Mouse (Mus musculus) ovary, postnatal 10 days (tissue): Measurements from ENCODE around the gene Wdr92.

Source experiments
- DNase-seq: peaks from one replicate; pipeline ENCODE4 v3.0.0; 2022; ENCODE audit warnings: low spot score

The Wdr92 gene

DNA sequence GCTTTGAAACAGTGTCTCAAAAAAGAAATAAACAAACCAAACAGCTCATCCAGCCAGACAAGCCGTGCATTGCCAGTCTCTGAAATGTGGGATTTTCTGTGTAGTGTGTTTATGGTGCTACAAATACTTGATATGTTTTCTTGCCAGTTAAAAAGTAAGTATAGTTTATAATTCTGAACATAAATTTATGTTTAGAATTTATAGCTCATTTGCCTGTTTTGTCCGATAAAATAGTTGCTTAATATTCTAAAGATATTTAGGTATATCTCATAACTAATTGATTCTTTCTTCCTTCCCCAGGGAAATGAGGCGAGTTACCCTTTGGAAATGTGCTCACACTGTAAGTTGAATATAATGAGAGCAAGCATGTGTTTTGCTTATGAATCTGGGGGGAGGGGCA is at the start of gene Wdr92:
Gene Wdr92 (plus strand): TSS at position 301 of the 400 bp plus-strand sequence.
- DNase-seq, result no peak

DNA sequence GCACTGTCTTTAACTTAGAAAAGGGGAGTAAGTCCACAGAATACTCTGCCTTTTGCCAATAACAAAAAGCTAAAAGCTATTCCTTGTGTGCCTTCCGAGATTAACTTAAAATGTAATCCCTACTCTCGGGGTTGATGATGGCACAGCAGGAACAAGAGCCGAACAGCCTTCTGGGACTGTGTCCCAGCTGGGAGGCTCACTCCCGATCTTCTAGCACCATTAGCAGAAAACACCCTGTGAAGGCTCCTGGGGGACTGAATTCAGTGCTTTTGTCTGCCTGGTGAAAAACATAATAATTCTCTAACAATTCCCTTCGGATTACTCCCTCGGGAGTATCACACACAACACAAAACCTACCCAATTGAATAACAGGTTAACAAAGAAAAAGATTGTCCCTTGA is 46.3 kb upstream of the Wdr92 start:
- DNase-seq, result no peak

DNA sequence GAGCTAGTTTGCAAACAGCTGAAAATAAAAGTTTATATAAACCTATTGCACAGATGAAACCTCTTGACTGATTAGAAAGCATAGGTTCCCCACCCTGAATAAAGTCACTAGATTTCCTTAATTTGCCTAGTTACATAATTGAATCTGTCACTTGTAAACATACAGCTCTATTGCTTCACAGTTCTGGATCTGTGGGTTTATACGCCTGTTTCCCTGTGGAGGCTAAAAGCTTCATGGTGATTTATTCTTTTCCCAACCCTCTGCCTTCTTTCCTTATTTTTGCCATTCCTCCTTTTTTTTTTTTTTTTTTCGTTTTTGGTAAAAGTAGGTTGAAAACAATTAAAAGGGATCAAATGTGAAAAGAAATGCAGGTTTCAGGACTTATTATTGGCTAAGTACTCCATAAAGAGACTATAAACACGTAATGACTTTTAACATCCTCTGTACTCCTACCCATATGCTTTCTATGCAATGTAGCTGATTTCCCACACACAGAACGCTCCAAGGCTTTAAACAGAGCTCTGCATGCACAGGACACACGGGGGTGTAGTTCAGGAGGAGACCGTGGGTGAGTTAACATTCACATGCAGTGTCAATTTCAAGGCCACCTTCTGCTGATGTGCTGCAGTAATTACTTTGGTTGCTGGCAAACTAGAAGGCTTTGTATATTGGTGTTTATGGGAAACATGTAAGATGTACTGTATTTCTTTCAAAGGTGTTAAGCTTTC is 43.4 kb upstream of the Wdr92 start:
- DNase-seq, result no peak

DNA sequence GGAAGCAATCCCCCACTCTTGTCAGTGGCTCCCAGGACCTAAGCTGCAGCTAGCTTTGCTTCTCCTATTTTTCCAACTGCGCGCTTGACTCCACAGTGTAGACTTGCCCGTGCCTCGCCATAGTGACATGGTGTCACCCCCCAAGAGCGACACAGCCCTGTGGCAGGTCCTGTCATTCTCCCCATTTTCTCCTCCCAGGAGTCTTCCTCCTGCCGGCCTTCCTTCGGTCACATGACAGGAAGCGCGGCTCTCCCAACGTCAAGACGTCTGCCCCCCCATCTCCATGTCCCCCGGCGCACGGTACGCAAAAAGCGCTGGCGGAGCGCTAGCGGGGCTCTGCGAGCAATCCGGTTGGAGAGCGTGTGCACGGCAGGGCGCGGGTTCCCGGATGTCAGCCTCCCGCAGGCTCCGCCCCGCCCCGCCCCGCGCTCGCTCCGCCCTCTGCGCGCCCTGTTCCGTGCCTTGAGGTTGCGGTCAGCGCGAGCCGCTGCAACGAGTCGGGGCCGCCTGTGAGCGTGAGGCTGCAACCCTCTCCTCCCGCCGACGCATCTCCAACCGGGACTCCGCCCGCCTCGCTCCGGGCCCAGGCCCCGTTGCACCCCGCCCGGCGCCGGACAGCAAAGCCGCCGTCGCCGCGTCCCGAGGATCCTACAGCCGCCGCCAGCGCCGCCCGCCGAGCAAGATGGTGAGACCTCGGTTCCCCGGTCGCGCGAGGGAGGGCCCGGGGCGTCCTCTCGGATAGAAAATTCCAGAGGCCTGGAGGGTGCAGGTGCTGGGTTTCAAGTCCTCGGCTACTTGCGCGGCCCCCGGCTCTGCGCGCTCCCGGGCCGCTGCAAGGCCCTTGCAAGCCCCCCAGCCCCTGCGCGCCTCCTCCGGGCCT is 22.8 kb upstream of the Wdr92 start, which contains the start of gene Ppp3r1:
Gene Ppp3r1 (plus strand): TSS at position 406 of the 880 bp plus-strand sequence.
- DNase-seq, result peak; percentile 85

DNA sequence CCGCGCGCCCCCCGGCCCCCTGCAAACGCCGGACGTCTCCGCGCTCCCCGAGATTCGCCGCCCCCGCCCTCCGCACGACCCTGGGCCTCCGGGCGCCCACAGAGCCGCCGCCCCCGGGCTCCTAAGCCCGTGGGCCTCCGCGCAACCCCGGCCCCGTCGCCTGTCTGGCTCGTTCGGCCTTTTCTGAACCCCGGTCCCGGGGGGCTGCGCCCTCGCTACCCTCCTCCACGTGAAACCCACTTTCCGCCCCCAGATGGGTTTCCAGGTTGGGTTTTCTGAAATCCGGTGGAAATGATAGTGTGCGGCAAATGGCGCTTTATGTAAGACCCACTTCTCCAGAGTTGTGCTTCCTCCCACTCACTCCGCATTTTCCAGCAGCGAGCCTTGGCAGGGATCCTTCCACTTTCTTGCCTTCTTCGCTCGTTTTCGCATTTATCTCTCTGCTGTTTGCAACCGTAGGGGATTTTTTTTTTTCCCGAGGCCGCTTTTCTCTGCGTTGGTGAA is 22.1 kb upstream of the Wdr92 start:
- peak; percentile 33 for DNase-seq

DNA sequence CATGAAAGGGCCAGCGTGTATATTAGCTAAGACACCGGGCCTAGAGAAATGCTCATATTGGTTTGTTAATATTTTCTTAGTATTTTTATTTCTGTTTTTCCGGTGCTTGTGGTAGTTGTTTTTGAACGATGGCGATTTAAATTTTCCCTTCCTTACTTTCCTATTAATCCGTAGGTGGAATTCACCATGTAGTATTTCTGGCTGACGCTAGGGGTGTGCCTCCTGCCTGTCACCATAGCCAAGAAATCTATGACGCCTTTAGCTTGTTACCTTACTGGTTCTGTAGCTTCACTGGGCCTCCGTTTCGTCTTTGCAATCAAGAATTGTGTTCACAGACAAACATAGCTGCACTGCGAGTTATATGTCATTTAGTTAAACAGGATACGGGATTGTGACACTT is 21.7 kb upstream of the Wdr92 start:
- DNase-seq, result no peak

DNA sequence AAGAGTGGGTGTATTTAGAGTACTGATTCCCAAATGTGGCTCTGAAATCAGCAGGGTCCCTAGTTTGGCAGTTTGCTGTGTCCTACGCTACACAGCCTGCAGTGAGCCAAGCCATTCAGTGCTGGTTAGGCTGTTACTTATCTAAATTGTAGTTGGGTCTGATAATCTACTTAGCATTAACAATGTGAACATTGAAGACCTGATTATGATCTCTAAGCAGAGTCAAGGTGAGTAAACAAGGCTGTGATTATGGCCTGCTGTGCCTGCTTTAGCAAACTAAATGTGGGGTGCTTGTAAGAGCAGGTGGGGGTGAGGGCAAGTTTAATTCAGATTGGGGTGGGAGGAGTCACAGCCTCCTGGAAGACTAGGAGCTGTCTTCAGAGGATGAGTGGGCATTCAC is 18.0 kb upstream of the Wdr92 start:
- no peak for DNase-seq

DNA sequence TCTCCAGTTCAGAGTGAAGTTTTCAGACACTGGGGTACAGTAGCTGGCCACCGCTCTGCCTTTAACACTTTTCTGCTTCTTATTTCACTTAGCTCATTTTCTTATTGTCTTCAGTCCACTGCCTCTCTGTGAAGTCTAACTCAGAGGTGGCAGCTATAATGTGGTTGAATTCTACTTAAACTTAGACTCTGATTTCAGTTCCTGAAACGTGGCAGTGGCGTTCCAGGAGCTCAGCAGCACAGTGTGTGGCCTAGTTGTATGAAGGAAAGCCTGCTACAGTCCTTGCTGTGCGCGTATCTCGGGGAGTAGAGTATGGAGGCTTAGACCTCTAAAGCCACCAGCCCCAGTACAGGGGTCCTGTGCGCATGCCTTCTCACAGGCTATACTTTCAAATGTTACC is 15.3 kb upstream of the Wdr92 start:
- DNase-seq, result no peak

DNA sequence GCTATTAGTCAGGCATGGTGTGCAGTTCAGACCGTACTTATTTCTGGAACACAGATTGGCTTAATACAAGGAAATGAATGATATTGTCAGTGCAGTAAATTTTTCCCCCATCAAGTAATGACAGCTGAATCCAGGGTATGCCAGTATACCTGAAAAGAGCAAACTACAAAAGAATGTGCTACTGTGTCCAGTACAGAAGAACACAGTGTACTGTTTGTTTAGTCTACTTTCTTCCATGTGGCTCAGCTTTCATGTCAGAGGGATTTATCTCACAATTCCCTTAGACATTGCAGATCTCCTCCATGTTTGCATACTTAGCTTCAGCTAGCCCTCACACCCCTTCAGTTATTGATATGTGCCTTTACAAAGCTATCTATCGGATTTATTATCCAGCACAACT is 12.6 kb upstream of the Wdr92 start:
- DNase-seq, result no peak

DNA sequence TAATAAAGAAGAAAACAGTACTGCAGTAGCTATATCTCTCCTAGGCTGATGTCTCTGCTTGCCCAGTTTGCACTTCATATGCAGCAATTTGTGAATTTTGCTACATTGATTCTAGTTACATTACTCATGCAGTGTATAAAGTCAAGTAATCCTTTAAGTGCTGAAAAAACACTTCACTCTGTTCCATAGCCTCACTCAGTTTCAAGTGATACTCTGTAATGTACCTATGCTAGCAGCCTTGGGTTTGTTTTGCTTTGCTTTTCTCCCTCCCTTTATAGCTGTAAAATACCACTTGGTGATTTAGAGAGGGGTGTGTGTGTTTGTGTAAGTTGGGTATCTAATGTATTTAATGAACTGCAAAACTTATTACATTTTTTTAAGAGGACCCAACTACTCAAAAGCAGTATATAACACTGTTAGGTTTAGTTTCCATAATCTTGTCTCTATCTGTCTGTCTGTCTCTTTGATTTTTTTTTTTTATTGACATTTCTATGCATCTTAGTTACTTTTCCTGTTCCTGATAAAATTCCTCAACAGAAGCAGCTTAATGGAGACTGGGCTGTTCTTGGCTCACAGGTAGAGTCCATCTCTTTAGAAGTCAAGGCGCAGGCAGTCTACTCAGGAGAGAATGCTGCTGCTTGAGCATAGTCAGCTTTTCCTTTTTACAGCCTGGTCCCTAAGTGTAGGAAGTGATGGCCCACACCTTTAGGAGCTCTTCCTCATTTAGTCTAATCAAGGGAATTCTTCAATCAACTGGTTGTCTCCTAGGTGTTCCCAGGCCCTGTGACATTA is 10.8 kb upstream of the Wdr92 start:
- no peak for DNase-seq

DNA sequence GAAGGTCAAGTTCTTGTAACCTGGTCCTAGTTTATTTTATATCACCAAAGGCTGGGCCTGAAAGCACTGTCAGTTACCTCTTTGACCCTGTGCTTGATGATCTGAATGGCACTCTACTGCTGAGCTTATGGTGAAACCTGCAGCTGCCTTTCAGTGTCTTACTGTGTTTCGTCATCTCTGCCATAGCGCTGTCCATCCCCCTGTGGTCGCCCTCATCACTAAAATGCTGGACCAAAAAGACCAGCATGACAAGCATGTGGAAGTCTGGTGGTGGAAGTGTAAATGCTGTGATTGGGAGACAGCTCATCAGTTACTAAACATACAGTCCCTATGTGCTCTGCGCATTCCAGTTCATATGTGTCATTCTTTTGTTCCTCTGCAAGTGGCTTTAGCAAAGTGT is 9.6 kb upstream of the Wdr92 start:
- DNase-seq, result no peak

DNA sequence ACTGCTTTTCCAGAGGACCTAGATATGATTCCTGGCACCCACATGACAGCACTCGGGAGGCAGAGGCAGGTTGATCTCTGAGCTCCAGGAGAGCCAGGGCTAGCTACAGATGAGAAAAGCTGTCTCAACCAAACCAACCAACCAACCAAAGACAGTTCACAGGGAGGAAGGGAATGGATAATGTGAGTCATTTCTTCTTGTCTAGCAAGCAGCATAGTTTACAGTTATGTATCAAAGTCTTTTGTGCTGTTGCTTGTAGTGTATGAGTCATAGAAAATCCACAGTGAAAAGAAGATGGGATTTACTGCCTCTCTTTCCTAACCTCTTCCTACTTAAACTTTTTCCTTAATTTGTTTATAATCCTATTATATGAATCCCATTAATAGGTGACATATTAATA is 5.3 kb upstream of the Wdr92 start:
- no peak for DNase-seq

DNA sequence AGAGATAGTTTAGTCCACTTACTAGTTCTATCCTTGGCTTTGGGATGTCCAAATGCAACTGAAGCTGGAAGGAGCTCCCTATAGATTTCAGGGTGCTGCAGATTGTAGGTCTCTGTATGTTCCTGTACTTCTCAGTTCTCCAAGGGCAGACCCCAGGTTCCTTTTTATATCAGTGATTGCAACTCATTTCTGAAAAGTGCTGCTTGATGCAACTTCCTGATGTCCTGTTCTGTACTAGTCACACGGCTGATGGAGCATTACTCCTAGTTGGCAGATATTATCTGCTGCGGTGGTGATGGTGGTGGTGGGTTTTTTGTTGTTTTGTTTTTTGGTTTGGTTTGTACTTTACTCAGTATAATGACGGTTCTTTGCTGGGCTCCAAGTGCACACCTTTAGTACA is 1.2 kb upstream of the Wdr92 start:
- no peak for DNase-seq

DNA sequence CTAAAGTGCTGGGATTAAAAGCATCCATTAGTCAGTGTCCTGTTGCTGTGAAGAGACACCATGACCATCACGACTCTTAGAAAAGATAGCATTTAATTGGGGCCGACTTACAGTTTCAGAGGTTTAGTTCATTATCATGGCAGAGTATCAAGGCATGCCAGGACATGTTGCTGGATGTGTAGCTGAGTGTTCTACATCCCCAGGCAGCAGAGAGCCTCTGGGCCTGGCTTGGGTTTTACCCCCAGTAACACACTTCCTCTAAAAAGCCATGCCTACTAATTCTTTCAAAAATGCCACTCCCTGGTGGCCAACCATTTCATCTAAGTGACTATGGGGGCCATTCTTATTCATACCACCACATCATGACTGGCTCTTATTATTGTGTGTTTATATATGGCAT is 1.3 kb downstream of the Wdr92 start:
- DNase-seq, result no peak

DNA sequence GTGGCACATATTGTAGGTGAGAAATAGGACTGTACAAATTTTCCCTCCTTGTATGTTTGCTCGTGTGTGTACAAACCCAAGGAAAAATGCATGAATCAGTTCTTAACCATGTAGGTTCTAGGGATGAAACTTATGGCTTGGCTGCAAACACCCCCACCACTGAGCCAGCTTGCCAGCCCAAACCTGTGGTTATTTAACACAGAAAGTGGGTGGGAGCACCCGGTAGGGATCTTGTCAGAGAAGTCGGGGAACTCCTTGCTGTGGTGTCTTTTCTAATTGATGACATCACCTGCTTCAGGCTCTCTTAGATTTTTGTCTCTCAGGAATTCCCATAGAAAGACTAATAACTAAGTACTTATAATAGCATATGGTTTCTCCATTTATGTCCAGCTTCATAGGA is 5.7 kb downstream of the Wdr92 start:
- no peak for DNase-seq

DNA sequence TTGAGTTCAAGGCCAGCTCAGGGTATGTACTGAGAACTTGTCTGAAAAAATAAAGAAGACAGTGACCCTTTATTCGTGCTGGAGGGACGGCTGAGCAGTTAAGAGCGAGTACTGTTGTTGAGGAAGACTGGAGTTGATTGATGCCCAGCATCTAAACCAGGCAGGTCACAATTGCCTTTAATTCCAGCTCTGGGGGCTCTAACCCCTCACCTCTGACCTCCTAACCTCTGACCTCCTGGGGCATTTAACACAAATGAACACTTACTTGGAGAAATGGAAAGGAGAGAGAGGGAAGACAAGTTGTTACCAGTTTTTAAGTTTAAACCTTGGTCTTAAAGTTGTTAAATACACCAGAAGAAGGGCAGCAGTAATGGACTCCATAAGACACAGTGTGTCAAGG is 6.9 kb downstream of the Wdr92 start:
- DNase-seq, result no peak

DNA sequence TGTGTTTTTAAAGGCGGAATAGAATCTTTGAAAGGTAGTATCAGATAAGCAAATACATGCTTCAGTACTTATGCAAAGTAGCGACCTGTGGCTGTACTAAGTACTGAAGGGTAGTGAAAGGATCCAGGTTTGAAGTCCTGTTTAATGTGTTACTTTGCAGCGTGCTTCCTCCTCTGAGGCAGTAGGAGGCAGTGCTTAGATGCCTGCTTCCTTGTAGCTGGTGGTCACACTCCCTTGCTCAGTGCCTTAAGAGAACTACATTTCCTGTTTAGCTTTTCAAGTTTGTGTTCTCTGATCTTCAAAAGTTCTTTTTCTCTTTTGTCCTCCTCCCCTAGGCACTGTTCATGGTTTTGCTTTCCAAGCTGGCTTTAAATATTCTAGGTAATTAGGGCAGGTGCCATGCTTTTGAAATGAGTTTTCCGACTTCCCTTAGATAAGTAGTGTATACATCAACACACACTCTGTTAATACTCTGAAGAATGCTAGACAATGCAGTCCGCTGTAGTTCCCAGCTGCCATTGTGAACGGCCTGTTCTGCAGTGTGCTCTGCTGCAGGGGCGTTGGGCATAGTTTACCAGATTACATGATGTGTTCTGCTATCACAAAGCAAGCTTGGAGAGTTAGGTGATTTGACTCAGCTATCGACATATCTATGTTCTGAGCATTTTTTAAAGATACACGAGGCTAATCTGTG is 10.4 kb downstream of the Wdr92 start:
- no peak for DNase-seq

DNA sequence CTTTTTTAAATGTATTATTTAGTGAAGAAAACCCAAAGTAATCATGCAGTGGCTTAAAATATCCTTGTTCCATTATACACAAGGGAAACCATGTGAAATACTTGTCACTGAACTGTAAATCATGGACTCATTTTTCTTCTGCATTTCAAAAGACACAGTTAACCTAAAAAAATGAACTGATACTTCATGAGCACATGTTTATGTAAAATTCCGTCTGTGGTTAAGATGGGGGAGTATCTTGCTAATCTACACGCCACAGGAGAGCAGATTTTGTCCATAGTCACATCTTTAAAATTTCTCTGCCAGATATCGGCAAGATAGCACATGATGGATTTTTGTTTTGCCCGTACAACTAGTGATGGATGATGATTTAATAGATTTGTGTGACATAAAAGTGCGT is 17.3 kb downstream of the Wdr92 start:
- no peak for DNase-seq

DNA sequence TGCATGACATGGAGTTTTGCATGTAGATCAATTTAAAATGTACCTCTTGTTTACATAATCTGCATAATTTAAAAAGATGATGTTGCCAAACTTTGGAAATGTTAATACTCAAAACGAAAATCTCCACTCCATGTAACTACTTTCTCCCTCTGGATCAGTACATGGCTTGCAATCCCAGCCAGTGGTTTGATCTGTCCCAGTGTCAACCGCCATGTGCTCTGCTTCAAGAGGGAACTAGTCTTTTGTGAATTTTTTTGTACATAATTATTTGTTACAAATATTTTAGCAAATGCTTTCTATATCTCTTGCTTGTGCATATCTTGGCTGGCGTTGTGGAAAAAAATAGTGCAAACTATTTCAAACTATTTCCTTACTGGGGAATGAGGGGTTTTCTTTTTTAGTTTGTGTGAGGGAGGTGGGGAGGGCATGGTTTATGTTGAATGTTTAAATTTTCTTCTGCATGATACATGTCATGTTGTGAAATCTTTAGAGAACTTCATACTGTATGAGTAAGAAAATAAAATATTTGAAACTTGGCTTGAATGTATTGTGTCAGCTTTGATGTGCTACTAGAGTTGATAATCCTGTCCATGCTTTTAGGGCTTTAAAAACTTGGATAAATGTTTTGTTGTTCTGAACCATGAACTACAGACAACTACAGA is 18.1 kb downstream of the Wdr92 start:
- no peak for DNase-seq

DNA sequence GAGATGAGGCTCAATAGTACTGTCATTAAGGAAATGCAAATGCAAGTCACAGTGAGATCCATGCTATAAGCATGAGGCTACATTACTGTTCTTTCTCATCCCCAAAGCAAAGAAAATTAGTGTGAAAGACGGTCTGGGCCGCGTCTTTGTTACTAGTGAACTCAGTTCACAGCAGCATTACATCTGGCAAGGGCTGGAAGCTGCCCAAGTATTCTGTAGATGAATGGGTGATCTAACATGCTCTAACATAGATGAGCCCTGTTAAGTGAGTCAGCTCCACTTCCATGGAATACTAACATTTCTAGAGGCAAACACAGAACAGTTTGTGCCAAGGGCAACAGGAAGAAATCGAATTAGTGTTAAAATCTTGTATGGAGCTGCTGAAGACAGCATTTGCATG is 19.0 kb downstream of the Wdr92 start:
- DNase-seq, result no peak

DNA sequence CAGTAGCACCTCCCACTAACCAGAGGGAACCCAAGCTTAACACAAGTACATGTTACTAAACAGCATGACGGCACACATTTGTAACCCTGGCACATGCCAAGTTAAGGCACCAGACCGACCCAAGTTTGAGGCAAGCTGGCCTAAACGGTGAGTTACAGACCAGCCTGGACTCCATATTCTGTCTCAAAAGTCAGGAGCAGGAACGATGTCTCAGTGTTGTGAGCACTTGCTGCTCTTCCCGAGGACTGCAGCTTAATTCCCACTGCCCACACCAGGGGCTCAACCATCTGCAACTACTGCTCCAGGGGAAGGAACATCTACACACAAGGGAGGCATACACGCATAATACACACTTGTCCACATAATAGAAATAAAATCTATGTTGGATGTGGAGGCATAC is 20.6 kb downstream of the Wdr92 start:
- no peak for DNase-seq
